Mouse (Mus musculus): ENCODE measurements around the gene Naglu.

Gene Naglu

GRCm38 (mm10) chr11:101069391-101070188 is at the start of gene Naglu:
Gene Naglu (plus strand): TSS chr11:101070012.
- DNase-seq (ENCODE audit: low spot score in 2 of 2) = peak; percentile 91 to 97

GRCm38 (mm10) chr11:101023371-101023770 is 46.4 kb upstream of the Naglu start:
- no peak for DNase-seq (ENCODE audit: low spot score in 2 of 2)

- no peak for DNase-seq (ENCODE audit: low spot score in 2 of 2)
These were observed 45.8 kb upstream of the Naglu start for GRCm38 (mm10) chr11:101024001-101024400.

GRCm38 (mm10) chr11:101027121-101027520 is 42.7 kb upstream of the Naglu start:
- DNase-seq (ENCODE audit: low spot score in 2 of 2) = no peak

- no peak for DNase-seq (ENCODE audit: low spot score in 2 of 2)
These were observed 40.5 kb upstream of the Naglu start for GRCm38 (mm10) chr11:101029320-101029719.

GRCm38 (mm10) chr11:101030136-101030807 is 39.5 kb upstream of the Naglu start:
- no peak for DNase-seq (ENCODE audit: low spot score in 2 of 2)

GRCm38 (mm10) chr11:101030808-101031156 is 39.0 kb upstream of the Naglu start:
- DNase-seq (ENCODE audit: low spot score in 2 of 2) = no peak

- DNase-seq (ENCODE audit: low spot score in 2 of 2) = no peak
These were observed 38.3 kb upstream of the Naglu start for GRCm38 (mm10) chr11:101031470-101031869.

GRCm38 (mm10) chr11:101033856-101034500 is 35.8 kb upstream of the Naglu start:
- no peak for DNase-seq (ENCODE audit: low spot score in 2 of 2)

GRCm38 (mm10) chr11:101034614-101035327 is 35.0 kb upstream of the Naglu start:
- DNase-seq (ENCODE audit: low spot score in 2 of 2) = no peak

- no peak for DNase-seq (ENCODE audit: low spot score in 2 of 2)
These were observed 34.5 kb upstream of the Naglu start for GRCm38 (mm10) chr11:101035328-101035695.

GRCm38 (mm10) chr11:101037795-101038194 is 32.0 kb upstream of the Naglu start:
- DNase-seq (ENCODE audit: low spot score in 2 of 2) = no peak

GRCm38 (mm10) chr11:101045826-101046225 is 24.0 kb upstream of the Naglu start:
- no peak for DNase-seq (ENCODE audit: low spot score in 2 of 2)

GRCm38 (mm10) chr11:101046440-101046839 is 23.4 kb upstream of the Naglu start:
- no peak for DNase-seq (ENCODE audit: low spot score in 2 of 2)

- DNase-seq (ENCODE audit: low spot score in 2 of 2) = no peak
These were observed 22.3 kb upstream of the Naglu start for GRCm38 (mm10) chr11:101047502-101047901.

- no peak for DNase-seq (ENCODE audit: low spot score in 2 of 2)
These were observed 19.5 kb upstream of the Naglu start for GRCm38 (mm10) chr11:101050359-101050758.

GRCm38 (mm10) chr11:101051051-101051493 is 18.7 kb upstream of the Naglu start:
- DNase-seq (ENCODE audit: low spot score in 2 of 2) = no peak

GRCm38 (mm10) chr11:101051617-101052016 is 18.2 kb upstream of the Naglu start:
- no peak for DNase-seq (ENCODE audit: low spot score in 2 of 2)

- peak in 1 of 2 experiments; percentile 33 for DNase-seq (ENCODE audit: low spot score in 2 of 2)
These were observed 16.9 kb upstream of the Naglu start for GRCm38 (mm10) chr11:101052751-101053473.

- peak in 1 of 2 experiments; percentile 56 for DNase-seq (ENCODE audit: low spot score in 2 of 2)
These were observed 15.8 kb upstream of the Naglu start for GRCm38 (mm10) chr11:101053974-101054373.

GRCm38 (mm10) chr11:101055418-101055817 is 14.4 kb upstream of the Naglu start:
- peak in 1 of 2 experiments; percentile 24 for DNase-seq (ENCODE audit: low spot score in 2 of 2)

All from spleen, postnatal 10 days (tissue).